Mouse (Mus musculus): ENCODE data around the gene Lpcat1.

The Lpcat1 gene

DNA sequence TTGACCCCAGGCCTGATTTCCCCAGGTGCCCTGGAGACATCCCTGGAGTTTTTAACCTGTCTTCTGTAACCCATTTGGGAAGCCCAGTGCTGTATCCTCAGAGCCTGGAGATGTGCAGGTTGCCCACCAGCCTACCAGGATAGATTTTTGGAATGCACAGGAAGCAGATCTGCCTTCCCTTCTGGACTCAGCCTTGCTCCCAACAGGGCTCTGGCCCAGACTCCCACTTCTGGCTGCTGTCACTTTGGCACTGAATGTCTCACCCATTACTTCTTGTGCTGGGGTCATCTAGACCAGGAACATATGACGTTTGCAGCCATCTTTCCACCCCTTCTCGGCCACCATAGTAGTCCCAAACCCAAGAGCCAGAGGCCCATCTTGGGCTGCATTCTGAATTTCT is 10.8 kb downstream of the Lpcat1 start:
- DNase-seq: peak; percentile 82 to 85

- DNase-seq: no peak
These were observed 15.5 kb downstream of the Lpcat1 start for GRCm38 (mm10) chr13:73482476-73482875.

DNA sequence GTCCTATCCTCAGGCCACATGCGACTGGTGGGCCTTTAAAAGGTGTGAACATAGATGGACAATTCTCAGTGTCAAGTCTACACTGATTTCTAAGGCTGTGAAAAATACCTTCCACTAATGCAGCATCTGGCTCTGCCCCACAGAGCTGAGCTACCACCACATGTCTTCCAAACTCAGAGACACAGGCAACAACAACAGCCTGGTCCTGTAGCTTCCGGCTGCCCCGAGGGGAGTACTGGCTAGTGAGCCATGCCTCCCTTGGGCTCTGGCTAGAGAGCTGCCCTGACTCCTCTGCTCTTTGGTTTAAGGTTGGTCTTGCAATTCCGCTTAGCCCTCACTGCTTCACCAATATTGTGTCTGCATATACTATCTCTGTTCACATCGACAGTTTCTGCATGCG is 16.3 kb downstream of the Lpcat1 start:
- no peak for DNase-seq

DNA sequence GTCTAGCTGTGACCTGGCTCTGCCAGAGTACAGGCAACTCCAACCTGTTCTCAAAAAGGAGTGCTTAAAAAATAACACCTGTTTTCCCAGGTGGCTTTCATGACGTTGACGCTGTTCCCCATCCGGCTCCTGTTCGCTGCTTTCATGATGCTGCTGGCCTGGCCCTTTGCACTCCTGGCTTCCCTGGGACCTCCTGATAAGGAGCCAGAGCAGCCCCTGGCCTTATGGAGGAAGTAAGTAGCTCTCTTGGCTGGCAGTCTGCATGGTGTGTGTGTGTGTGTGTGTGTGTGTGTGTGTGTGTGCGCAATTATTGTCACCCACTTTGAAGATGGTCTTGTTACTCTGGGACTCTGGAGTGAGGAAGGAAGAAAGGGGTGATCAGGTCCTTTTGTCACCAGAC is 17.2 kb downstream of the Lpcat1 start:
- no peak for DNase-seq

GRCm38 (mm10) chr13:73488105-73488504 is 21.1 kb downstream of the Lpcat1 start:
- peak in 1 of 2 experiments; percentile 28 for DNase-seq

DNA sequence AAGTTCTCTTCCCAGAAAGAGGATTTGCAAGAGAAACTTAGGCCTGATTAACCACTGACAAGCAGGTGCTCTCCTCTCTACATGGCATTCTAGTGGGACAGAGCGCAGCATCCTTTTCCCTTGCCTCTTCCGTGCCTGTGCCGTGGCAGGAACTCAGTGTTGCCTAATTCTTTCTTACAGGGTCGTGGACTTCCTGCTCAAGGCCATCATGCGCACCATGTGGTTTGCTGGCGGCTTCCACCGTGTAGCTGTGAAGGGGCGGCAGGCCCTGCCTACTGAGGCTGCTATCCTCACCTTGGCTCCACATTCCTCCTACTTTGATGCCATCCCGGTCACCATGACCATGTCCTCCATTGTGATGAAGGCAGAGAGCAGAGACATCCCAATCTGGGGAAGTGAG is 21.7 kb downstream of the Lpcat1 start:
- no peak for DNase-seq

DNA sequence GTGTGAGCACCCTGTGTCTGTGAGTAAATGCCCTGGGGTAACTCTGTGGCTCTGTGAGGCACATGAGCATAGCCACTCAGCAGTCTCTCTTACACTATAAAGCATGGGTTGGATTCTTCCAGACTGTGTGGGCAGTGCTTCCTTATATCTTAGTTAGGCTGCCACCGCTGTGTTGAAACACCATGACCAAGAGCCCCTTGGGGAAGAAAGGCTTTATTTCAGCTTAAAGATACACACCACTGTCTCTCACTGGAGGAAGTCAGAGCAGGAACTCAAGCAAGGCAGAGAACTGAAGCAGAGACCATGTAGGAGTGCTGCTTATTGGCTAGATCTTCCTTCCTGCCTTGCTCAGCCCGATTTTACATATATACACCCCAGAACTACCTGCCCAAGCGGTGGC is 23.0 kb downstream of the Lpcat1 start:
- DNase-seq: no peak

DNA sequence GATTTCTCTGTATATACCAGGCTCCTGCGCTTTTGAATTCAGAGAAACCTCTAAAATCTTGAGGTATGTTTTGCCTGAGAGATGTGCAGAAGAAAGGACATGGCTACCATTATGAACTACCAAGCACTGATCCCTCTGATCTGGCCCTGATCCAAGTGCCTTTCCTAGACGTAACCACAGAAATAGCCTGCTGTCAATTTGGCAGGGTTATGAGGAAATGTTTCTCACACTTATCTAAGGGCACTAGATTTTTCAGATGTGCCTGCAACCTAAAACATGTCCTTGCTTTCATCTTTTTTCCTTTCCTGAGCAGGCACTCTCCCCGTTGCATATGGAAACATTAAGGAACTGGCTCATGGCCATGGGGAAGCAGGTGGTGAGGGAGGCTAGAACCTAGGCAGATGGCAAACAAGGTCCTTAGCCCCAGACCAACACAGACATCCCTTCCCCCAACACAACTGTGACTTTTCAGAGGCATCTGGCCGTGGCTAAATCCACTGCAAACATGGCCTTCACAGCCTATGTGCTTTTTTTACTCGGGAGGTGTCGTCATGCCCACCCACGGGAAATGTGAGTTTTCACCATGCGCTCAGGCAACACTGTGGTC is 23.7 kb downstream of the Lpcat1 start:
- peak; percentile 81 to 87 for DNase-seq

- DNase-seq: no peak
These were observed 26.2 kb downstream of the Lpcat1 start for GRCm38 (mm10) chr13:73493183-73493582.

- DNase-seq: no peak
These were observed 27.5 kb downstream of the Lpcat1 start for GRCm38 (mm10) chr13:73494528-73494927.

DNA sequence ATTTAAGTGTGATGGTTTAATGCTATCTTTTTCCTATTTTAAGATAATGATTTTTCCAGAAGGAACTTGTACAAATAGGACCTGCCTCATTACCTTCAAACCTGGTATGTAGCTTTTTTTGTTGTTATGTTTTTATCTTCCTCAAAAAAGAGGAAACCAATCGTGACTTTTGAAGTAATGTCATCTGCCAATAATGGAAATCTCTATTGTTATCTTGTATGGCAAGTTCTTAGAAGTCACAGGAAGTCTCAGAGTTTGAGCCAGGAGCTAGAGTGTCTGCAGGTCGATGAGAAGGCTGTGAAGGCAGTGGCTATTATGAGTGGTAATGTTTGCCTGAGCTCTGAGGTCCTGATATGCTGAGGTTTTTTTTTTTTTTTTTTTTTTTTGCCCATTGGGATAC is 29.1 kb downstream of the Lpcat1 start:
- no peak for DNase-seq

- no peak for DNase-seq
These were observed 33.1 kb downstream of the Lpcat1 start for GRCm38 (mm10) chr13:73499893-73500604.

DNA sequence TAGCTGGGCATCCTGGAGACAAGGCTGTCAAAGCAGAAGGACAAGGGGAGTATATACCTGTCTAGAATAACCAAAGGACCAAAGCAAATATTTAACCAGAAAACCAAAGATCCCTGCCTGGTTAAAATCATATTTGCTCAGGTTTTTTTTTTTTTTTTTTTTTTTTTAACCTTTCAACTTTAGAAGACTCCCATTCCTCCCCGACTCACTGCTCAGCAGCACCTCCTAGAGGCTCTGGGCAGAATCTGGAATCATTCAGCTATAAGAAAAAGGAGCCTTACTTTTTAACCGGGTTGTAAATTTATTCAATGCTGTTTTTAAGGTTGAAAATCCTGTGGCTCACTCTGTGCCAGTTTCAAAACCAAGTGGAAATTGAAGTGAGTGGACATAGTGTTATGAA is 35.7 kb downstream of the Lpcat1 start:
- peak; percentile 34 to 61 for DNase-seq

DNA sequence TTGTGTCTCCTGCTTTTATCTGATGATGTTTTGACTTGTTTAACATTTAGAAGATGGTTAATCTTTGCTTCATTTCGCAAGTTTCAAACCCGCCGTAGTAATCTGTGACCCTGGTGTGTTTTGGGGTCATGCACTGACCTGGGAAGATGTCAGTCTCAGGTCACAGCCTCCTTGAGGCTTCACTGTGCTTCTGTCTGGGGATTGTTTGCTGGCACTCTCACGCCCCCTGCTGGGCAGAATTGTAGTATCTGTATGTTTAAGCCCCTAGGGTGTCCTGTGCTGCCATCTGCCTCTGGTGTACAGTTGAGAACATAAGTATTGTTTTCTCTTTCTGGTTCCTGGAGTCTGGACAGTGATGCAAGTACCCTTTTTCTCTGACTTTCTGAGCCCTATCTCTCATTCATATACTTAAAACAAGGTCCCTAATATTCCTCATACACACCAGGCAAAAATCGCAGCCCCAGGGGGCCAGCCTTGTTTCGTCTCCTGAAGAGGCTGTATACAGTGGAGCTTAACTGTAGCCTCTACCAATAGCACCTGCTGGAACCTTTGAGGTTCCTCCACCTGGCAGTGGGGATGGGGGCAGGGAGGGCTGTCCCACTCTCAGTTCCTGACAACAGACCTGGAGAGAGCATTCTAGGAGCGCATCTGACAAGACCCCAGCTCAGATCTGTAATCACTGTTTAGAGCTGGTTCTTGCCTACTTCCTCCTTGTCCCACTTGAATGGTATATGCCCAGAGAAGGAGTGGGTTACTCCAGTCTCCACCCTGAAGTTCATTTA is 38.9 kb downstream of the Lpcat1 start:
- peak; percentile 87 to 90 for DNase-seq

GRCm38 (mm10) chr13:73508817-73509550 is 42.0 kb downstream of the Lpcat1 start:
- DNase-seq: no peak

DNA sequence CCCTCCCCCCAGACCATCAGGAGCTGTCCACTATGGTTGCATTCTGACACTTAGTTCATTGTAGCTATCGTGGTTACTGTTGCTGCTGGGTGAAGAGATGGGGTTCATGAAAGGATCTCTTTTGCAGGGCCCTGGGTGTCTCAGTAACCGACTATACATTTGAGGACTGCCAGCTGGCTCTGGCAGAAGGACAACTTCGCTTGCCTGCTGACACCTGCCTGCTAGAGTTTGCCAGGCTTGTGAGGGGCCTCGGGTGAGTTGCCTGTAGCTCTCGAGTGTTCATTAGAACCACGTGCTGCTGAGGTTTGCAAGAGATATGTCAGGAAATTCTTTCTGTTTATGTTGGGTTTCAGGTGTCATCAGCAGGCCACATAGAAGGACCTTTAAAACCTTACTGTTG is 42.9 kb downstream of the Lpcat1 start:
- DNase-seq: peak; percentile 27 to 42

- peak; percentile 89 to 90 for DNase-seq
These were observed 46.0 kb downstream of the Lpcat1 start for GRCm38 (mm10) chr13:73512776-73513673.

- no peak for DNase-seq
These were observed 49.9 kb downstream of the Lpcat1 start for GRCm38 (mm10) chr13:73516886-73517285.

- DNase-seq: no peak
These were observed 66.7 kb downstream of the Lpcat1 start for GRCm38 (mm10) chr13:73533716-73534115.

- DNase-seq: no peak
These were observed 68.3 kb downstream of the Lpcat1 start for GRCm38 (mm10) chr13:73535287-73535686.

DNA sequence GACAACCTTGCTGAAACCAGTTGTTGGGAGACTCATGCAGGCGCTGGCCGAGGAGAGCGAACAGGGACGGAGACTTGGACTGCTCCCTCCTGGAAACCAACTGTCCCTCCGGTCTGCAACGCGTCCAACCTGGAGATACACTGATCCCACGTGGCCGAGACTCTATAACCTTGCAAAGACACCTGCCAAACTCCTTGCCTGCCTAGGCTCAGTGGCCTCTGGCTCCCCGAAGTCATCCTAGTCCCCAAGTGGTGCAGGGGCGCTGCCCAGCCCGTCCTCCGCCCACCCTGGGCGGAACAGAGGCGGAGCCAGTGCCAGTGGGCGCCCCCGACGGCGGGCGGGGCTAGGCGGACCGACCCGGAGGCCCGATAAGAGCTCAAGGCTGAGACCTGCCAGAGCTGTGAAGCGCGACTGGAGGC is 69.4 kb downstream of the Lpcat1 start, which contains the start of gene Slc6a3:
Gene Slc6a3 (plus strand): TSS at position 345 of the 419 bp plus-strand sequence.
- peak; percentile 16 to 26 for DNase-seq

GRCm38 (mm10) chr13:73536824-73537223 is 69.8 kb downstream of the Lpcat1 start:
- DNase-seq: no peak

Data from cerebellum, postnatal 14 days (tissue).